Mouse (Mus musculus) C2C12 (cell line): ENCODE results near the gene Vars. TPM values are rescaled to one million over a fixed set of nuclear protein-coding genes. Genes with fewer than 3 reads are reported as not detected.
"Not testable (repeated sequence)": the region's sequence is repeated elsewhere in the genome, so short reads cannot be mapped to it uniquely, and the experiment has no call there.

Experiments used
- H3K27me3 ChIP-seq: one replicate; pipeline ENCODE4 v1.6.1; 2011; ENCODE audit not compliant: control insufficient read depth, insufficient read depth, insufficient read length
- H3K36me3 ChIP-seq: one replicate; pipeline ENCODE4 v1.6.1; 2011; ENCODE audit not compliant: control insufficient read depth, insufficient read depth
- H3K4me3 ChIP-seq: one replicate; pipeline ENCODE4 v1.5.1; 2011; ENCODE audit warnings: mild to moderate bottlenecking, control low read depth; ENCODE audit not compliant: poor library complexity, insufficient read depth, severe bottlenecking
- H3K79me2 ChIP-seq: one replicate; pipeline ENCODE4 v1.6.1; 2011; ENCODE audit not compliant: control insufficient read depth, insufficient read depth
- H3K79me3 ChIP-seq: one replicate; pipeline ENCODE4 v1.6.1; 2011; ENCODE audit warnings: low read depth, control low read depth
- H3ac ChIP-seq: one replicate; pipeline ENCODE3; 2011; ENCODE audit warnings: low read depth; ENCODE audit not compliant: control insufficient read depth, insufficient read length
- CEBPB ChIP-seq: IDR thresholded peaks from one replicate; pipeline ENCODE4 v1.6.1; 2011; ENCODE audit warnings: low read depth, mild to moderate bottlenecking, control low read depth, moderate library complexity
- CTCF ChIP-seq: IDR thresholded peaks from one replicate; pipeline ENCODE4 v1.5.1; 2011; ENCODE audit not compliant: control insufficient read depth, insufficient read depth, insufficient read length
- FOSL1 ChIP-seq: IDR thresholded peaks from one replicate; pipeline ENCODE4 v1.8.0; 2011; ENCODE audit warnings: mild to moderate bottlenecking, low read length; ENCODE audit not compliant: poor library complexity, insufficient read depth, severe bottlenecking
- MAX ChIP-seq: IDR thresholded peaks from one replicate; pipeline ENCODE4 v1.6.1; 2011; ENCODE audit warnings: mild to moderate bottlenecking, control low read depth
- MYOD1 ChIP-seq: IDR thresholded peaks from one replicate; pipeline ENCODE4 v1.6.1; 2011; ENCODE audit warnings: low read depth; ENCODE audit not compliant: control insufficient read depth, insufficient read length
- MYOG ChIP-seq: IDR thresholded peaks from one replicate; pipeline ENCODE4 v1.6.1; 2011; ENCODE audit not compliant: control insufficient read depth, insufficient read length; ENCODE audit errors: extremely low read depth
- USF1 ChIP-seq: IDR thresholded peaks from one replicate; pipeline ENCODE4 v1.6.1; 2011; ENCODE audit warnings: low read depth, mild to moderate bottlenecking, control low read depth, moderate library complexity
- polyA plus RNA-seq: library from polyadenylated mRNA; unstranded; fragments of >200 nt; fragmentation: generic; extraction: Trizol; gene quantifications from one replicate; pipeline ENCODE4 v1.2.1, GENCODE M21; 2012; ENCODE audit warnings: missing spikeins

Vars gene
- polyA plus RNA-seq, 1 experiment = 214 TPM

- H3K79me2 ChIP-seq, H3ac ChIP-seq, H3K4me3 ChIP-seq, H3K27me3 ChIP-seq, H3K36me3 ChIP-seq, H3K79me3 ChIP-seq: not testable (repeated sequence)
Measured at GRCm38 (mm10) chr17:34971694-34972068, 29.1 kb upstream of the Vars start.

DNA sequence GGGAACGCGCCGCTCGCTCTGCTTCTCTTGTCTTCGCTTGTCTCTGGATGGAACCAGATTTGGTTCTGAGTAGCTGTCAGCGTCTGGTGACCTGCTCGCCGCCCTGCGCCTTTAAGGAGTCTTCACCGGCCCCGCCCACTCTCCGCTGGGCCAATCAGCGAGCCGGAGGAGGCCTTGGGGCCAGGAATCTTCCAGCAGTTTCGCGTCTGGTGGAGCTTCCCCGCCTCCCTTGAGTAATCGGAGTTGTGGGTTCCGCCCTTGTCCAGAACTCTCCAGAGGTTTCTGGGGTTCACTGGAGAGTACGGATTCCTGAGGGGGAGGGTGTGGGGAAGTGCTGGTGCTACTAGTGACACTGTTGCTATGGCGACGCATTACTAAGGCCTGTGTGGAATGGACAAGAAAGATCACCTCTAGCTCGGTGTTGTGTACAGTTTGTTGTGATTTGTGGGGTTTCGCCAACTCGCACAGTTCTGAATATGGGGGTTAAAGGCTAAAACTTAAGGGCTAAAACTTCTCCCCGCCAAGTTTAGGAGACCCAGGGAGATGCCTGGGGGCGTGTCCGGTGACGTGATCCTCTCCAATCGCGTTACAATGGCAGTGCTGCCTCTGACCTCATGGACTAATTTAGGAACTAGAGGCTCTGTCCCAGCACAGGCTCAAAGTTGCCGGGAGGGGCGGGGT lies 28.6 kb upstream of the Vars start, which contains the start of the genes Hspa1a and Hspa1l:
Gene Hspa1a, minus strand, starts transcription at position 88 of the 681 bp plus-strand sequence.
Gene Hspa1l, plus strand, starts transcription at position 635 of the 681 bp plus-strand sequence.
- H3K79me2 ChIP-seq, H3K36me3 ChIP-seq, H3K27me3 ChIP-seq, H3ac ChIP-seq, H3K4me3 ChIP-seq, H3K79me3 ChIP-seq: not testable (repeated sequence)

DNA sequence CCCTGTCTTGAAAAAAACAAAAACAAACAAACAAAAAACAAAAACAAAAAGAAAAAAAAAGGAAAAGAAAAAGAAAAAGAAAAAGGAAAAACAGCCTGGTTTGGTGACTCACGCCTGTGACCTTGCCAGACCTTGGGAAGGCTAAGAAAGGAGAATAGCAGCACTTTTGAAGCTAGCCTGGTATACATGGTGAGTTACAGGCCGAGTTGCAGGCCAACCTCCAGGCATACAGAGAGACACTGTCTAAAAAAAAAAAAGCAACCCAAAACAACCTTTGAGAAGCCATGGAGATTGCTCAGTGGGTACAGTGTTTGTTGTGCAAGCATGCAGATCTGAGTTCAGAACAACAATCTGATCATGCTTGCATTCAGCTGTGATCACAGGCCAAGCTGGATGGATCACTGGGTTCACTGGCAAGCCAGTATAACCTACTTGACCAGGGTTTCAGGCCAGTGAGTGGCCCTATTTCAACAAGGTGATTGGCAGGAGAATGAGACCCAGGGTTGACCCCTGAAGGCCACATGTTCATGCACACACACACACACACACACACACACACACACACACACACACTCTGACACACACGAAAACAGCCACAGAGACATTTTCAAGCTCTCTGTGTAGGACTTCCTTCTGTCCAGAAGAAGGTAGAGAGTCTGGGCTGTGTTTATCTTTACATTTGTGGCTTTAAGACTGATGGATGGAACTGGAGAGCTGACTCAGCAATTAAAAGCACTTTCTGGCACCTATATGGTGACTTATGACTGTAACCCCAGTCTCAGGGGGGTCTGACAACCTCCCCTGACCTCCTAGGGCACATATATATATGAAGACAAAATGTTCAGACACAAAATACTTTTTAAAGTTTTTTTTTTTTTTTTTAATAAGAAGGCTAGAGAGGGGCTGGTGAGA lies 24.9 kb upstream of the Vars start:
- Histone ChIP-seq H3K36me3 (no peaks in the 10 kb centered on the region), H3ac (no peak overlapping the region), H3K79me3 (peaks cover 7% of the 10 kb centered on the region), H3K79me2 (peaks cover 12% of the 10 kb centered on the region), H3K4me3 (no peak overlapping the region), H3K27me3 (no peaks in the 10 kb centered on the region)
- no peak for TF ChIP-seq MYOG
- TF ChIP-seq USF1 = no peak
- TF ChIP-seq CTCF = no peak
- no peak for TF ChIP-seq CEBPB
- TF ChIP-seq FOSL1 = no peak

DNA sequence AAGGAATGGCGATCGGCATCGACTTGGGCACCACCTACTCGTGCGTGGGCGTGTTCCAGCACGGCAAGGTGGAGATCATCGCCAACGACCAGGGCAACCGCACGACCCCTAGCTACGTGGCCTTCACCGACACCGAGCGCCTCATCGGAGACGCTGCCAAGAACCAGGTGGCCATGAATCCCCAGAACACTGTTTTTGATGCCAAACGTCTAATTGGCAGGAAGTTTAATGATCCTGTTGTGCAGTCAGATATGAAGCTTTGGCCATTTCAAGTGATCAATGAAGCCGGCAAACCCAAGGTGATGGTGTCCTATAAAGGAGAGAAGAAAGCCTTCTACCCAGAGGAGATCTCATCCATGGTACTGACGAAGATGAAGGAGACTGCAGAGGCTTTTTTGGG lies 23.8 kb upstream of the Vars start:
- Histone ChIP-seq H3K27me3 (no peaks in the 10 kb centered on the region), H3ac (no peak overlapping the region), H3K79me2 (peaks cover 23% of the 10 kb centered on the region), H3K79me3 (peaks cover 13% of the 10 kb centered on the region), H3K36me3 (no peaks in the 10 kb centered on the region), H3K4me3 (no peak overlapping the region)
- TF ChIP-seq MAX (no peak), USF1 (no peak), MYOD1 (no peak), MYOG (no peak), FOSL1 (no peak), CEBPB (no peak), CTCF (no peak)

- Histone ChIP-seq H3K36me3 (peaks cover under 1% of the 10 kb centered on the region), H3K27me3 (no peaks in the 10 kb centered on the region), H3K79me2 (peaks cover 36% of the 10 kb centered on the region), H3ac (no peak overlapping the region), H3K4me3 (no peak overlapping the region), H3K79me3 (peaks cover 26% of the 10 kb centered on the region)
- TF ChIP-seq CEBPB (no peak), USF1 (no peak), MAX (no peak), FOSL1 (no peak), MYOG (no peak)
Measured at GRCm38 (mm10) chr17:34978239-34978638, 22.5 kb upstream of the Vars start.

GRCm38 (mm10) chr17:34979631-34980030 lies 21.2 kb upstream of the Vars start:
- Histone ChIP-seq H3K79me3 (peaks cover 38% of the 10 kb centered on the region), H3K79me2 (peaks cover 50% of the 10 kb centered on the region), H3K4me3 (no peak overlapping the region), H3K36me3 (peaks cover 3% of the 10 kb centered on the region), H3ac (no peak overlapping the region), H3K27me3 (no peaks in the 10 kb centered on the region)
- no peak for TF ChIP-seq MYOD1
- no peak for TF ChIP-seq USF1
- TF ChIP-seq FOSL1 = no peak
- TF ChIP-seq MAX = no peak
- TF ChIP-seq MYOG = no peak
- no peak for TF ChIP-seq CEBPB
